Mouse (Mus musculus) embryonic facial prominence, embryonic 11.5 days (tissue): ENCODE results near the gene Ptp4a2. TPM values are rescaled to one million over a fixed set of nuclear protein-coding genes. Genes with fewer than 3 reads are reported as not detected.

Source experiments
- ATAC-seq: fragments of 200-750 bp; cut with Nextera tagmentation; replicated peaks from 2 replicates; pipeline ENCODE4 v1.8.0; 2017; ENCODE audit warnings: low read depth; ENCODE audit not compliant: insufficient number of reproducible peaks, low FRiP score, low TSS enrichment
- DNase-seq: peaks from one replicate; pipeline ENCODE4 v3.0.0-alpha.2; 2015; ENCODE audit warnings: low spot score
- H3K27ac ChIP-seq: fragments of 300-500 bp; sonication (generic); replicated peaks from 2 replicates; pipeline ENCODE4 v1.5.1; 2014; ENCODE audit warnings: mild to moderate bottlenecking, low read depth, low read length, control low read depth
- H3K27me3 ChIP-seq: fragments of 300-500 bp; sonication (generic); 2 replicates; pipeline ENCODE4 v1.6.1; 2014; ENCODE audit warnings: mild to moderate bottlenecking, low read length, moderate library complexity, mixed read lengths; ENCODE audit not compliant: control insufficient read depth, insufficient read depth
- H3K36me3 ChIP-seq: fragments of 300-500 bp; sonication (generic); replicated peaks from 2 replicates; pipeline ENCODE4 v1.6.1; 2014; ENCODE audit warnings: low read depth, mild to moderate bottlenecking, low read length, moderate library complexity, mixed read lengths; ENCODE audit not compliant: control insufficient read depth, insufficient read depth
- H3K4me1 ChIP-seq: fragments of 300-500 bp; sonication (generic); 2 replicates; pipeline ENCODE4 v1.6.1; 2014; ENCODE audit warnings: low read length, mixed read lengths; ENCODE audit not compliant: control insufficient read depth, insufficient read depth
- H3K4me2 ChIP-seq: fragments of 300-500 bp; sonication (generic); 2 replicates; pipeline ENCODE4 v1.6.1; 2014; ENCODE audit warnings: low read depth, mild to moderate bottlenecking, control low read depth, low read length, moderate library complexity
- H3K4me3 ChIP-seq: fragments of 300-500 bp; sonication (generic); 2 replicates; pipeline ENCODE4 v1.5.1; 2014; ENCODE audit warnings: low read depth, low read length, control low read depth
- H3K9ac ChIP-seq: fragments of 300-500 bp; sonication (generic); replicated peaks from 2 replicates; pipeline ENCODE4 v1.6.1; 2014; ENCODE audit warnings: mild to moderate bottlenecking, control low read depth, low read length
- H3K9me3 ChIP-seq: fragments of 300-500 bp; sonication (generic); replicated peaks from 2 replicates; pipeline ENCODE4 v1.6.1; 2016; ENCODE audit warnings: mild to moderate bottlenecking, low read length, inconsistent platforms, mixed read lengths; ENCODE audit not compliant: control insufficient read depth
- WGBS: fragments of 180-500 bp; shearing (Covaris S2); extraction: QIAGEN DNeasy Blood & Tissue Kit; methylation state at CpG from one replicate; pipeline ENCODE4 v1.1.7; 2014; 5-methylcytosine and 5-hydroxymethylcytosine counted together
- polyA plus RNA-seq: library from polyadenylated mRNA; unstranded; fragments of >200 nt; fragmentation: Nextera tagmentation; extraction: Ambion mirVana; gene quantifications from 2 replicates; pipeline ENCODE4 v1.2.1, GENCODE M21; 2014

Gene Ptp4a2
- polyA plus RNA-seq, 1 experiment from 2014 or later, result 376 TPM

- Histone ChIP-seq H3K9me3 (no peaks in the 10 kb centered on the region), H3K4me1 (no peaks in the 10 kb centered on the region), H3K4me3 (no peak overlapping the region), H3K27ac (no peak overlapping the region), H3K9ac (no peak overlapping the region), H3K4me2 (no peak overlapping the region), H3K36me3 (peaks cover 3% of the 10 kb centered on the region; the same call in 1 of the 2 replicates), H3K27me3 (no peaks in the 10 kb centered on the region)
- WGBS, result 87% methylated on average over 7 of the region's 7 CpGs
- ATAC-seq, result no peak
- no peak for DNase-seq
Measured at GRCm38 (mm10) chr4:129839866-129840555, 29.0 kb downstream of the Ptp4a2 start.

GRCm38 (mm10) chr4:129846823-129847222 lies 35.8 kb downstream of the Ptp4a2 start:
- Histone ChIP-seq H3K4me3 (no peak overlapping the region), H3K27me3 (no peaks in the 10 kb centered on the region), H3K4me2 (no peak overlapping the region), H3K27ac (no peak overlapping the region), H3K9me3 (no peaks in the 10 kb centered on the region), H3K36me3 (no peaks in the 10 kb centered on the region; the same call in none of the 2 replicates), H3K4me1 (no peaks in the 10 kb centered on the region), H3K9ac (no peak overlapping the region)
- no peak for DNase-seq
- no peak for ATAC-seq
- WGBS, result 87% methylated on average over 9 of the region's 9 CpGs

- no peak overlapping the region for H3K4me2 ChIP-seq
- 47% methylated on average over 2 of the region's 2 CpGs for WGBS
- no peak overlapping the region for H3K9ac ChIP-seq
- no peaks in the 10 kb centered on the region; the same call in none of the 2 replicates for H3K36me3 ChIP-seq
- DNase-seq (peak; percentile 80), ATAC-seq (no peak)
- no peaks in the 10 kb centered on the region for H3K9me3 ChIP-seq
- H3K27me3 ChIP-seq, result no peaks in the 10 kb centered on the region
- no peaks in the 10 kb centered on the region for H3K4me1 ChIP-seq
- H3K4me3 ChIP-seq, result no peak overlapping the region
- no peak overlapping the region for H3K27ac ChIP-seq
Measured at GRCm38 (mm10) chr4:129850491-129850890, 39.5 kb downstream of the Ptp4a2 start.

GRCm38 (mm10) chr4:129851861-129852260 lies 40.8 kb downstream of the Ptp4a2 start:
- ATAC-seq (no peak), DNase-seq (no peak)
- H3K36me3 ChIP-seq, result no peaks in the 10 kb centered on the region; the same call in none of the 2 replicates
- no peak overlapping the region for H3K27ac ChIP-seq
- no peak overlapping the region for H3K9ac ChIP-seq
- no peaks in the 10 kb centered on the region for H3K4me1 ChIP-seq
- no peak overlapping the region for H3K4me3 ChIP-seq
- no peak overlapping the region for H3K4me2 ChIP-seq
- H3K27me3 ChIP-seq, result no peaks in the 10 kb centered on the region
- no peaks in the 10 kb centered on the region for H3K9me3 ChIP-seq
- WGBS, result 79% methylated on average over 3 of the region's 3 CpGs

- WGBS, result 75% methylated on average over 2 of the region's 2 CpGs
- H3K9ac ChIP-seq, result no peak overlapping the region
- H3K4me1 ChIP-seq, result no peaks in the 10 kb centered on the region
- H3K27ac ChIP-seq, result no peak overlapping the region
- no peaks in the 10 kb centered on the region for H3K9me3 ChIP-seq
- DNase-seq (no peak), ATAC-seq (no peak)
- H3K36me3 ChIP-seq, result no peaks in the 10 kb centered on the region; the same call in none of the 2 replicates
- H3K4me2 ChIP-seq, result no peak overlapping the region
- no peak overlapping the region for H3K4me3 ChIP-seq
- no peaks in the 10 kb centered on the region for H3K27me3 ChIP-seq
Measured at GRCm38 (mm10) chr4:129853053-129853452, 42.0 kb downstream of the Ptp4a2 start.

- no peaks in the 10 kb centered on the region for H3K4me1 ChIP-seq
- no peaks in the 10 kb centered on the region for H3K27me3 ChIP-seq
- no peak for ATAC-seq
- H3K9me3 ChIP-seq, result no peaks in the 10 kb centered on the region
- no peak overlapping the region for H3K9ac ChIP-seq
- DNase-seq, result no peak
- H3K36me3 ChIP-seq, result no peaks in the 10 kb centered on the region; the same call in 1 of the 2 replicates
- H3K4me2 ChIP-seq, result no peak overlapping the region
- H3K27ac ChIP-seq, result no peak overlapping the region
- WGBS, result 87% methylated on average over 3 of the region's 3 CpGs
- H3K4me3 ChIP-seq, result no peak overlapping the region
Measured at GRCm38 (mm10) chr4:129853996-129854395, 43.0 kb downstream of the Ptp4a2 start.

GRCm38 (mm10) chr4:129854615-129855014 lies 43.6 kb downstream of the Ptp4a2 start:
- DNase-seq (no peak), ATAC-seq (no peak)
- Histone ChIP-seq H3K9me3 (no peaks in the 10 kb centered on the region), H3K9ac (no peak overlapping the region), H3K27ac (no peak overlapping the region), H3K4me2 (no peak overlapping the region), H3K27me3 (no peaks in the 10 kb centered on the region), H3K4me1 (no peaks in the 10 kb centered on the region), H3K4me3 (no peak overlapping the region), H3K36me3 (no peaks in the 10 kb centered on the region; the same call in 1 of the 2 replicates)
- 86% methylated on average over 3 of the region's 3 CpGs for WGBS

- no peaks in the 10 kb centered on the region; the same call in 1 of the 2 replicates for H3K36me3 ChIP-seq
- H3K27ac ChIP-seq, result no peak overlapping the region
- H3K27me3 ChIP-seq, result no peaks in the 10 kb centered on the region
- H3K9ac ChIP-seq, result no peak overlapping the region
- no peak for ATAC-seq
- no peak for DNase-seq
- no peaks in the 10 kb centered on the region for H3K9me3 ChIP-seq
- H3K4me1 ChIP-seq, result no peaks in the 10 kb centered on the region
- no peak overlapping the region for H3K4me2 ChIP-seq
- H3K4me3 ChIP-seq, result no peak overlapping the region
- WGBS, result 79% methylated on average over 16 of the region's 16 CpGs
Measured at GRCm38 (mm10) chr4:129855051-129855970, 44.3 kb downstream of the Ptp4a2 start.
